Mouse (Mus musculus): ENCODE measurements around the gene Gm17783. TPM values are rescaled to one million over a fixed set of nuclear protein-coding genes. Genes with fewer than 3 reads are reported as not detected.
"Not testable (repeated sequence)": the region's sequence is repeated elsewhere in the genome, so short reads cannot be mapped to it uniquely, and the experiment has no call there.

Gene Gm17783
- total RNA-seq (2021): not detected
- long read RNA-seq, experiment 1: 0 reads
- long read RNA-seq, experiment 2: 0 reads

GRCm38 (mm10) chr16:45531950-45532349 is at the start of gene Gm17783:
TSS of gene Gm17783 (minus strand) at chr16:45532050.
- no peak for DNase-seq

GRCm38 (mm10) chr16:45579883-45580282 is 48.0 kb upstream of the Gm17783 start:
- no peak for DNase-seq

GRCm38 (mm10) chr16:45572307-45572706 is 40.5 kb upstream of the Gm17783 start:
- DNase-seq: no peak

DNA sequence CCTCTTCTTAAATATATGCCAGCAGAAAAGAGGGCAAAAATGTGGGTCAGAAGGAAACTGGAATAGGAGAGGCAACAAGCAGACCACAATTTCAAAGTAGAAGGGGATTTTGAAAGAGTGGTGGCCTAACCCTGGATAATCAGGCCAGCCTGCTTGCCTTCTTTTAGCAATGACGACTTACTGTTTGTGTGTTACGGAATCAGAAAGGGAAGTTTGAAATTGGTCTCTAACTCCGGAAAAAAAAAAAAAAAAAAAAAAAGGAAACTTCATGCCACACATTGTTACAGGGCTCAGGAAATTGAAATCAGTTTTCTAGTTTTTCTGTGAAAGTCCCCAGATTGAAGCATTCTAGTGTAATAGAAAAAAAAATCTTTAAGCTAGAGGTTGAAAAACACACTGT is 29.9 kb upstream of the Gm17783 start:
- DNase-seq: no peak

GRCm38 (mm10) chr16:45551579-45551978 is 19.7 kb upstream of the Gm17783 start:
- DNase-seq: no peak

- DNase-seq: no peak
Observed at GRCm38 (mm10) chr16:45547982-45548381, 16.1 kb upstream of the Gm17783 start.

DNA sequence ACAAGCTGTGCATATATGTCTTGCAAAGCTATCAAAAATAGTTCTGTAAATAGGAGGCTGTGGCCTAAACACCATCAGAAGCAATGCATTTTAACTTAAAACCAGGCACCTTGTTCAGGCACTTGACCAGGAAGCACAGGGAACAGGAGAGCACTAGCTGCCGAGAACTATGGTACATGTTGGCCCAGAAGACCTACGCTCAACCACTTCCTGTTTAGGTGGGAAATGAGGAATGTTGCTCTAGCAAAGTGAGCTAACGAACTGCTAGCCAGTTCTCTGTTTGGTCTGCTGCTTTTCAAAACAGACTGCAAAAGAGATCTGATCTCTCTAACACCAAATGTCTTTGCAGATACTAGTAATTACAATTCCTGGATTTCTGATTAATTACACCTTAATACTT is 12.5 kb upstream of the Gm17783 start:
- no peak for DNase-seq

GRCm38 (mm10) chr16:45542108-45542507 is 10.3 kb upstream of the Gm17783 start:
- no peak for DNase-seq

DNA sequence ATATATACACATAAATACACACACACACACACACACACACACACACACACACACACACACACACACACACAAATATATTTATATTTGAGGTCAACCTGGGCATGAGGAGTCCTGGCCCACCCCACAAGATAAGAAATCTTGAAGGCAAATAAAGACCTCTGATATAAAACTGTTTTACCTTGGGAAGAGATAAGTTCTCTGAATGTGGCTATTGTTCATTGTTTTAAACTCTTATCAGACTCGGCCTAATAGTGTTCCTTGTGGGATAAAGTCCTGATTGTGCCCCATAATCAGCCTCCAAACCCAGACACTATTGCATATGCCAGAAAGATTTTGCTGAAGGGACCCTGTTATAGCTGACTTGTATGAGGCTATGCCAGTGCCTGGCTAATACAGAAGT is 6.5 kb upstream of the Gm17783 start:
- DNase-seq: not testable (repeated sequence)

DNA sequence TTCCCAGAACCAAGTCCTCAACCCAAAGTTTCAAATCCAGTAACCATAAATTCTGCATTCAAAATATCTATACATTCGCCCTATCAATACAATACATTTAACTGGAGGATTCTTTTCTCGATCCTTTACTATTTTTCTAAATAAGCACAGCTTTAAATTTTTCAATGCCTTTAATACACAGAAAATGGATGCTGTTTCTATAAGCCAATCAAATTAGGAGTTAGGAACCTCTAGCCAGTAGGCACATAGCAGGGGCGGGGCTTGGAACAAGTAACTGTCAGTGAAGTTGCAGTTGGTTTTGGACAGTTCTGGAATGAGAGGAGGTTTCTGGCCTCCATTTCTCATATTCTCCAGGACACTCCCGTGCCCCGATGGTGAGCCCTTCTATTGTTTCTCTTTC is 3.2 kb upstream of the Gm17783 start, which contains the start of gene Slc9c1:
Slc9c1 (plus strand) TSS at position 301 of the 400 bp plus-strand sequence.
- no peak for DNase-seq

- no peak for DNase-seq
Observed at GRCm38 (mm10) chr16:45525551-45525950, 6.3 kb downstream of the Gm17783 start.

DNA sequence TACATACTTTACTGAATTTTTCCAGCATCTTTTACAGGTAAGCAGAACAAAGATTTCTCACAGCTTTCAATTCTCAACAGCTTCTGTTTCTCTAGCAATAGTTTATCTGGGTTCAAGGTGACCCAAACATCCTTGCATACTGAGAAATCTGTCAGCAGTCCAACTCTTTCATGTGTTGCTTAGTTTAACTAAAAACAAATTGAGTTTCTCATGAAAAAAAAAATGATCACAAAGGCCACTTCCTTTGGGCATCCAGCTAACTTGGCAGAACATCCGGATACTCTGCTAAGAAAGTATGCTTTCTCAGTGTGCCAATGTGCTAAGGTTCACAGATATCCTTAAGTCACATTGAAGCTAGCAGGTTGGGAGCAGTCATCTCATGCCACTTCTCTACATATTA is 36.5 kb downstream of the Gm17783 start:
- peak in 1 of 2 experiments; percentile 14 for DNase-seq

- DNase-seq: no peak
Observed at GRCm38 (mm10) chr16:45492927-45493326, 38.9 kb downstream of the Gm17783 start, which contains the start of gene Gm609. TSS of gene Gm609 (minus strand) at chr16:45492969.

DNA sequence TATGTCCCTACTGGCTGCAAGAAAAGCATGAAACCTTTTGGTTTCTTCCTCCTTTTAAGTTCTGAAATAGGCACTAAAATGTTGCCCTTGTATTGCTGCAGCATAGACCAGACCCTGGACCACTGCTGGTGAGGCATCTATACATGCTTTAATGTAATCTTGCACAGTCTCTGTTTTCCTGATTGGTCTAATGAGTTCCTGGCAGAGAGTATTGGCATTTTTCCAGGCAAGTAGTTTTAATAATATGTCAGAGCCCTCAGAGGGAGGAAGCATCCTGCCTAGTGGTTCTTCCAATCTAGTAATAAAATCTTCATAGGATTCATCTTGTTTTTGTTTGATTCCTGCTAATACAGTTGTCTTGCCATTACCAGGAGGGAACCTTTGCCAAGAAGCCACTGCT is 54.9 kb downstream of the Gm17783 start:
- DNase-seq: no peak

DNA sequence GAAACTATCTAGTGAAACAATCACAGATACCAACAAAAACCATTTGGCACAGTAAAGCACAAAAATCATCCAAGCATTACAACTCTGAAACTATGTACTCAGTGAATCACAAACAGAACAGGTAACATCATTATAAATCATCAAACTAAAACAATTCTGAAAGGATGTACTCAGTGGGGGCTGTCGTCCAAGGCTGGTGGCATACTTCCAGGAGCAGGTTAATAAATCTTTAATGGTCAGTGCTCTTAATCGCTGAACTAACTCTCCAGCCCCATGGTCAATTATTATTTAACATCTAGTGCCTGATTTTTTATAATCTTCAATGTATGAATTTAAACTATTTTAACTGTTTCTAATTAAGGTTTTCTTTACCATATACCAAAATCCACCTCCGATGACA is 60.0 kb downstream of the Gm17783 start:
- peak in 1 of 2 experiments; percentile 21 for DNase-seq

Other genes with a start within 250 kb of the Gm17783 start
- gene Cd200, start 123.0 kb downstream of the Gm17783 start, total RNA-seq (2021): 10 to 100 TPM; 54.4 to 84.0 TPM
- gene Gm609, start 39.1 kb downstream of the Gm17783 start, total RNA-seq (2021): not detected
- gene Slc9c1, start 3.3 kb upstream of the Gm17783 start, total RNA-seq (2021): not detected
- gene Gcsam, start 78.3 kb upstream of the Gm17783 start, total RNA-seq (2021): under 1 TPM in 1 of 2 experiments, not detected in 1; 0.10 TPM
- under 1 TPM; 0.16 to 0.20 TPM for gene BC016579, start 122.0 kb upstream of the Gm17783 start, total RNA-seq (2021)
- under 1 TPM in 1 of 2 experiments, not detected in 1; 0.13 TPM for gene Tmprss7, start 161.6 kb upstream of the Gm17783 start, total RNA-seq (2021)
- 1 to 10 TPM; 2.7 to 3.0 TPM for gene Tagln3, start 192.6 kb upstream of the Gm17783 start, total RNA-seq (2021)
- gene Abhd10, start 210.9 kb upstream of the Gm17783 start, total RNA-seq (2021): 10 to 100 TPM; 17.0 to 28.8 TPM